Mouse (Mus musculus) testis, adult 2 months (tissue): ENCODE data around the gene Oasl1.

Source experiments
- CTCF ChIP-seq: fragments of 200-500 bp; IDR thresholded peaks from 2 replicates; pipeline ENCODE4 v1.5.1; 2012; ENCODE audit warnings: low read depth, mild to moderate bottlenecking, inconsistent platforms, low read length, moderate library complexity; ENCODE audit not compliant: control insufficient read depth, insufficient read depth, insufficient replicate concordance
- POLR2A ChIP-seq: fragments of 200-500 bp; IDR thresholded peaks from 2 replicates; pipeline ENCODE4 v1.6.1; 2012; ENCODE audit warnings: low read depth, mild to moderate bottlenecking, inconsistent platforms, low read length, moderate library complexity; ENCODE audit not compliant: control insufficient read depth

- TF ChIP-seq CTCF (no peak), POLR2A (no peak)
Observed at GRCm38 (mm10) chr5:114949316-114949715, 26.3 kb downstream of the Oasl1 start.
